Mouse (Mus musculus) liver, embryonic 16.5 days (tissue): ENCODE data around the gene Actn3. TPM values are rescaled to one million over a fixed set of nuclear protein-coding genes. Genes with fewer than 3 reads are reported as not detected.
"Not testable (repeated sequence)": the region's sequence is repeated elsewhere in the genome, so short reads cannot be mapped to it uniquely, and the experiment has no call there.

Experiments
- ATAC-seq: fragments of 200-750 bp; cut with Nextera tagmentation; 2 replicates; pipeline ENCODE4 v1.8.0; 2017; ENCODE audit warnings: low read depth, mild to moderate bottlenecking, moderate number of reproducible peaks, moderate library complexity
- H3K27ac ChIP-seq: fragments of 300-500 bp; sonication (generic); 2 replicates; pipeline ENCODE4 v1.5.1; 2014; ENCODE audit warnings: mild to moderate bottlenecking, low read length
- H3K27me3 ChIP-seq: fragments of 300-500 bp; sonication (generic); 2 replicates; pipeline ENCODE4 v1.6.1; 2014; ENCODE audit warnings: low read depth, low read length, mixed read lengths; ENCODE audit not compliant: control insufficient read depth, insufficient read depth
- H3K36me3 ChIP-seq: fragments of 300-500 bp; sonication (generic); 2 replicates; pipeline ENCODE4 v1.6.1; 2014; ENCODE audit warnings: mild to moderate bottlenecking; ENCODE audit not compliant: control insufficient read depth, insufficient read depth
- H3K4me1 ChIP-seq: fragments of 300-500 bp; sonication (generic); 2 replicates; pipeline ENCODE4 v1.6.1; 2014; ENCODE audit warnings: low read depth, low read length, mixed read lengths; ENCODE audit not compliant: control insufficient read depth
- H3K4me2 ChIP-seq: fragments of 300-500 bp; sonication (generic); 2 replicates; pipeline ENCODE4 v1.6.1; 2014; ENCODE audit warnings: low read depth, low read length, mixed read lengths
- H3K4me3 ChIP-seq: fragments of 300-500 bp; sonication (generic); 2 replicates; pipeline ENCODE4 v1.5.1; 2014; ENCODE audit warnings: low read depth, mild to moderate bottlenecking, low read length
- H3K9ac ChIP-seq: fragments of 300-500 bp; sonication (generic); 2 replicates; pipeline ENCODE4 v1.6.1; 2014; ENCODE audit warnings: low read depth, low read length
- H3K9me3 ChIP-seq: fragments of 300-500 bp; sonication (generic); replicated peaks from 2 replicates; pipeline ENCODE4 v1.6.1; 2016; ENCODE audit warnings: low read length; ENCODE audit not compliant: control insufficient read depth
- WGBS: fragments of 180-500 bp; shearing (Covaris S2); extraction: QIAGEN DNeasy Blood & Tissue Kit; methylation state at CpG from one replicate; pipeline ENCODE4 v1.1.7; 2014; ENCODE audit not compliant: insufficient replicate concordance; 5-methylcytosine and 5-hydroxymethylcytosine counted together
- polyA plus RNA-seq: library from polyadenylated mRNA; unstranded; fragments of >200 nt; fragmentation: Nextera tagmentation; extraction: Ambion mirVana; gene quantifications from 2 replicates; pipeline ENCODE4 v1.2.1, GENCODE M21; 2015

Gene Actn3
- polyA plus RNA-seq, 1 experiment from 2014 or later: 1.3 TPM

DNA sequence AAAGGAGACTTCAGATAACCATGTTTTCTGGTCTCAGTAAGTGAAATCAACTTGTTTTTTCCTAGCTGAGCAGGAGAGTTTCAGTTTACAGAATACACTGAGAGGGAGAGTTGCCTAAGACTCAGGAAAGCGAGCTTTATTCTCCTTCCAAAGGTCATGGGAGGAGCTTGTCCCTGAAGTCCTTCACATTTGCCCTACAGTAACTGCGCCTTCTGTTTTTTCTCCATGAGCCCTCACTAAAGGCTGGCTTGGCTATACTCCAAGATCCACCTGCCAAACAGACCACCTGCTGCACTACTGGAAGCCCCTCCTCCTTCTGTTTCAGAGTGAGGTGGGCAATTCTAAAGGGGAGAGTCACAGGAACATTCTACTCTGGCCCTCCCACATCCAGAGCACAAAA lies 41.6 kb downstream of the Actn3 start:
- no peak for ATAC-seq
- no peak overlapping the region for H3K4me3 ChIP-seq
- WGBS: 75% methylated on average over 2 of the region's 2 CpGs
- H3K4me1 ChIP-seq: peaks cover 22% of the 10 kb centered on the region
- peaks cover 3% of the 10 kb centered on the region for H3K36me3 ChIP-seq
- no peak overlapping the region for H3K4me2 ChIP-seq
- H3K27me3 ChIP-seq: peaks cover 11% of the 10 kb centered on the region
- H3K9ac ChIP-seq: no peak overlapping the region
- peak overlapping the region; percentile 67 for H3K27ac ChIP-seq
- no peaks in the 10 kb centered on the region for H3K9me3 ChIP-seq

GRCm38 (mm10) chr19:4833977-4834376 lies 43.7 kb downstream of the Actn3 start:
- WGBS: 77% methylated on average over 8 of the region's 8 CpGs
- Histone ChIP-seq H3K36me3 (peaks cover 3% of the 10 kb centered on the region), H3K9me3 (no peaks in the 10 kb centered on the region), H3K27me3 (no peaks in the 10 kb centered on the region), H3K4me3 (no peak overlapping the region), H3K9ac (no peak overlapping the region), H3K4me1 (peaks cover 14% of the 10 kb centered on the region), H3K27ac (no peak overlapping the region), H3K4me2 (no peak overlapping the region)
- no peak for ATAC-seq

DNA sequence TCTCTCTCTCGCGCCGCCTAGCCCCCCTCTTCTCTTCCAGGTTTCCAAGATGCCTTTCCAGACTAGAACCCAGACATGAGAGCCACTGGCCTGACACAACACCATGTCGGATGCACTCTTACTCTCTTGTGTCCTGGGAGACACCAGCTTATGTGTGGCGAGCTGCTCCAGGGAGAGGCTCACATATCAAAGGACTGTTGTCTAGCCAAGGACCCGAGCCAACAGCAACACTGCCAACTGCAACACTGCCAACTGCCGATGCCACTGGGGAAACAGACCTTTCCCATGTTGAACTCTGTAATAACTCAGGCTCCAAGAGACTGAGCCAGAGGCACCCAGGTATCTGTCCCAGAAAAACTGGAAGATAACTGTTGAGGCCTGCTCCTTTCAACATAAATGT lies 48.6 kb downstream of the Actn3 start:
- Histone ChIP-seq H3K27me3 (no peaks in the 10 kb centered on the region), H3K9me3 (no peaks in the 10 kb centered on the region), H3K36me3 (peaks cover 3% of the 10 kb centered on the region), H3K4me2 (no peak overlapping the region), H3K4me3 (no peak overlapping the region), H3K27ac (no peak overlapping the region), H3K9ac (no peak overlapping the region), H3K4me1 (no peaks in the 10 kb centered on the region; the same call in 1 of the 2 replicates)
- 73% methylated on average over 7 of the region's 7 CpGs for WGBS
- no peak for ATAC-seq

GRCm38 (mm10) chr19:4828444-4829114 lies 49.1 kb downstream of the Actn3 start:
- H3K27ac ChIP-seq: no peak overlapping the region
- no peak for ATAC-seq

GRCm38 (mm10) chr19:4820678-4821303 lies 56.9 kb downstream of the Actn3 start:
- no peak overlapping the region for H3K4me3 ChIP-seq
- WGBS: 74% methylated on average over 5 of the region's 5 CpGs
- H3K9me3 ChIP-seq: no peaks in the 10 kb centered on the region
- no peak overlapping the region for H3K9ac ChIP-seq
- H3K27me3 ChIP-seq: no peaks in the 10 kb centered on the region
- peak; percentile 78 for ATAC-seq
- H3K27ac ChIP-seq: peak overlapping the region; percentile 45; the same call in 1 of the 2 replicates
- no peaks in the 10 kb centered on the region for H3K36me3 ChIP-seq
- no peak overlapping the region for H3K4me2 ChIP-seq
- H3K4me1 ChIP-seq: no peaks in the 10 kb centered on the region

More at GRCm38 (mm10) chr19:4828444-4829114, 49.1 kb downstream of the Actn3 start:
- Histone ChIP-seq H3K36me3 (peaks cover 3% of the 10 kb centered on the region), H3K4me2 (no peak overlapping the region), H3K9ac (no peak overlapping the region), H3K4me1 (no peaks in the 10 kb centered on the region; the same call in 1 of the 2 replicates), H3K9me3 (no peaks in the 10 kb centered on the region), H3K27me3 (no peaks in the 10 kb centered on the region), H3K4me3 (no peak overlapping the region)
- 63% methylated on average over 16 of the region's 16 CpGs for WGBS

GRCm38 (mm10) chr19:4817182-4817835 lies 60.4 kb downstream of the Actn3 start:
- Histone ChIP-seq H3K4me3 (no peak overlapping the region), H3K27ac (no peak overlapping the region), H3K4me2 (no peak overlapping the region), H3K9ac (no peak overlapping the region), H3K9me3 (no peaks in the 10 kb centered on the region), H3K27me3 (no peaks in the 10 kb centered on the region), H3K4me1 (peaks cover 1% of the 10 kb centered on the region), H3K36me3 (no peaks in the 10 kb centered on the region)
- ATAC-seq: peak; percentile 58
- WGBS: 50% methylated on average over 1 of the region's 1 CpGs

DNA sequence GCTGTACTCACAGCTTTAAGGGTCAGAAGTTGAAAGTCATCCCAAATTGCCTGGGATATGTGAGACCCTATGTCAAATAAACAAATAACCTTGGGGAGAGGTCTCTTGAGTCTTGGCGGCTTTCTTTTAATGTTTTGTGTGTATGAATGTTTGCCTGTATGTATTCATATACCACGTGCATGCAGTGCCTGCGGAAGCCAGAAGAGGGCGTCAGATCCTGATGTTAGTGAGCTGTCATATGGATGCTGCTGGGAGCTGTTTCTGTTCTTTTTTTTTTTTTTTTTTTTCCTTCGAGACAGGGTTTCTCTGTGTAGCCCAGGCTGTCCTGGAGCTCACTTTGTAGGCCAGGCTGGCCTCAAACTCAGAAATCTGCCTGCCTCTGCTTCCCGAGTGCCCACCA lies 64.7 kb downstream of the Actn3 start:
- Histone ChIP-seq H3K4me1 (peaks cover 21% of the 10 kb centered on the region), H3K27me3 (no peaks in the 10 kb centered on the region), H3K4me2 (no peak overlapping the region), H3K36me3 (no peaks in the 10 kb centered on the region), H3K4me3 (no peak overlapping the region), H3K27ac (no peak overlapping the region), H3K9ac (no peak overlapping the region), H3K9me3 (no peaks in the 10 kb centered on the region)
- 82% methylated on average over 6 of the region's 6 CpGs for WGBS
- no peak for ATAC-seq

DNA sequence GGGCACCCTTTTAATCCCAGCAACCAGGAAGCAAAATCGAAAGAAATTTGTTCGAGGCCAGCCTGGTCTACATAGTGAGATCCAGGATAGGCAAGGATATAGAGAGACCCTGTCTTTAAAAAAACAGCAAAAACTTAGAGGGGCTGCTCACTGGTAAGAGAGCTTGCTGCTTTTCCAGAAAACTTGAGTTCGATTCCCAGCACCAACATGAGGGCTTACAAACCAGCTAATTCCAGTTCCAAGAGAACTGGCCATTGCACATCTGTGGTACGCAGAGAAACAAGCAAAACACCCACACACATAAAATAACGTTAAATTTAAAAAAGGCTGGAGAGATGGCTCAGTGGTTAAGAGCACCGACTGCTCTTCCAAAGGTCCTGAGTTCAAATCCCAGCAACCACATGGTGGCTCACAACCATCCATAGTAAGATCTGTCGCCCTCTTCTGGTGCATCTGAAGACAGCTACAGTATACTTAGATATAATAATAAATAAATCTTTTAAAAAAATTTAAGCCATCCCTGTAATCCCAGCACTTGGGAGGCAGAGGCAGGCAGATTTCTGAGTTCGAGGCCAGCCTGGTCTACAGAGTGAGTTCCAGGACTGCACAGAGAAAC lies 65.3 kb downstream of the Actn3 start:
- H3K4me1 ChIP-seq: peaks cover 23% of the 10 kb centered on the region
- WGBS: 66% methylated on average over 8 of the region's 8 CpGs
- peak overlapping the region; percentile 81 for H3K9ac ChIP-seq
- peak overlapping the region; percentile 91 for H3K27ac ChIP-seq
- not testable (repeated sequence) for H3K27me3 ChIP-seq, H3K9me3 ChIP-seq, ATAC-seq, H3K36me3 ChIP-seq
- peak overlapping the region; percentile 87 for H3K4me3 ChIP-seq
- peak overlapping the region; percentile 76 for H3K4me2 ChIP-seq
